Mouse (Mus musculus): Measurements from ENCODE around the gene 1810049J17Rik.

The 1810049J17Rik gene

DNA sequence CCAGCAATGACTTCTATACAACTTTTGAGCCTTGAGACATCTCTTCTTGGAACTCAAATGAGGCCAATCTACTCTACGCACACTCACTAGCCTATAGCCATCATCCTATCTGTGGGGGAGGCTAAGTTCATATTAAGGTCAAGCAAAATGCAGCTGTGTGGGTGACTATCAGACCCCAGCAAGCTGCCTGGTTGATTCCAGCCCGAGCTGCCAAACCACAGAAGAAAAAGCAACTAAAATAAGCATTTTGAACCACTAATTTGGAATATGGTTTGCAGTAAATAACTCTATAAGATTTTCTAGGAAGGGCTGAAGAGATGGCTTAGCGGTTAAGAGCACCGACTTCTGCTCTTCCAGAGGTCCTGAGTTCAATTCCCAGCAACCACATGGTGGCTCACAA lies 11.0 kb downstream of the 1810049J17Rik start:
- CTCF ChIA-PET, result no interaction called here

DNA sequence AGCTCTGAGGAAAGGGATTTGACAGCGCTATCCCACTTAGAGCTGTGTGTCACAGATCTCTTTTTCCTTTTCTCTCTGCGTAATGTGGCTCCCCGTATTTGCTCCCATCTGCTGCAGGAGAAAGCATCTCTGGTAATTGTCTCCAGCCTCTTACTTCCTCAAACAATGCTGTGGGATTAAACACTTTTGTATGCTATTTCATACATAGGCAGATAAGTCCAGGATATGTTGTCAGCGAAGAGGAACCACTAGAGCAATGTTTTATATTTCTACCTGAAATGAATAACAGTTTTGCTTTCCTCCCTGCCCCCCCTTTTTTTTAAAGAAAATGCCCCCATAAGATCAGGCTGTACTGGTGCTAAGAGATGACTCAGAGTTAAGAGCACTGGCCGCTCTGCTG lies 13.2 kb downstream of the 1810049J17Rik start:
- CTCF ChIA-PET, result no interaction called here

DNA sequence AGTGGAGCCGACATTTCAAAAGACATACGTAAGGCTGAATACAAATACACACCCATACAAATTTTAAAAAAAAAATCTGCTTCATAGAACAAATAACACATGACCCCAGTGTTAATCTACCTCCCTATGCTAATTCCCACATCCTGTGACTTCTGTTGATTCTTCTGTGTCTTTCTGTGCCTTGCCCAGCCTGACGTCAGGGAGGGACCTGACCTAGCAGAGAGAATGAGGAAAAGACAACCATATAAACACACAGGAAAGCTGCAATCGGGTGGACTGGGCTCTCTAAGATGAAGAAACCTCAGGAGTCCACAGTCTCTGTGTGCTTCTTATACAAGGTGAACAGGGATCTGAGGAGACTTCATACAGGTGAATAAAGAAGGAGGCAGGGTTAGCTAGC lies 14.6 kb downstream of the 1810049J17Rik start:
- CTCF ChIA-PET, result no interaction called here

DNA sequence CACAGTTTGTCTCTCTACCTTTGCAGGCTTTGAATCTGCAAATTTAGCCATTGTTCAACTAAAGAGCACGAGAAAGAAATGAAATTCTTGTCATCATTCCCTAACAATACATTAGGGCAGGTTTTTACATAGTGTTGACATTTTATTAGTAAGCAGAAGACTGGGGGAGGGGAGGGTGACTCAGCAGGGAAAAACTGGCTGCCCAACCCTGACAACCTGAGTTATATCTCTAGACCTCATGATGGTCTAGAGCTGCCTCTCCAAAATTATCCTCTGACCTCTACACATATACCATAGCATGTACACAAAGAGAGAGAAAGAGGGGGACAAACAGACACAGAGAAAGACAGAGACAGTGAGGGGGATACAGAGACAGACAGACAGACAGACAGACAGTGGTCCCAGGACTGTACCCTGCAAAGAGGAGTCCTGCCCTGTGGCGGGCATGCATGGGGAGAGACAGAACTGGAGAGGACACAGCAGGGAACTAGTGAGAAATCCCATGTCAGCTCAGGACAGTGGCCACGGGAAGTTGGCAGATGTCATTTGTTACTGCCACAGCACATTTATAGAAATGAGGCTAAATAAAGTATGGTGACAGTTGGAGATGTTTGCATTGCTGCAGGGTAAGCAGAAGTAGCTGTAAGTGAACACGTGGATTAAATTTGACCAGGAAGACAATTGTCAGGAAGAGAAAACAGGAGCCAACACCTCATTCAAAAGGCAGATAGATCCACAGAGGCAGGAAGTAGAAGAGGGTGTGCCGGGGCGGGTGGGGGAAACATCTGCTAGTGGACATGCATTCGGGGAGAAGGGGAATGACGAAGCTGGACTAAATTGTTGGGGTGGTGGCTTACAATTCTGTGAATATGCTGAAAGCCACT lies 15.3 kb downstream of the 1810049J17Rik start:
- CTCF ChIA-PET, result no interaction called here

DNA sequence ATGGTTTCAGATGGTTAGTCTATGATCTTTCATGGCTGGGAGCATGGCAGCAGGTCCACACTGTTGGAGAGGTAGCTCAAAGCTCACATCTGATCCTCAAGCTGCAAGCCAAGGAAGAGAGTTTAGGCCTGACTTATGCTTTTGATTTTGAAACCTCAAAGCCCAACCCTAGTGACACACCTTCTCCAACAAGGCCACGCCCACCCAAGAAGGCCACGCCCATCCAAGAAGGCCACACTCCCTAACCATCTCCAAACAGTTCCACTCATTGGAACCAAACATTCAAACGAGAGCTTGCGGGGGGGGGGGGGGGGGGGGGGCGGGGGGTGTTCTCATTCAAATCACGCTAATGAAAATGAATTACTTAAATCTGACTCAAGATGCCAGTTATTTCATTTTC lies 19.9 kb downstream of the 1810049J17Rik start:
- CTCF ChIA-PET, result no interaction called here

DNA sequence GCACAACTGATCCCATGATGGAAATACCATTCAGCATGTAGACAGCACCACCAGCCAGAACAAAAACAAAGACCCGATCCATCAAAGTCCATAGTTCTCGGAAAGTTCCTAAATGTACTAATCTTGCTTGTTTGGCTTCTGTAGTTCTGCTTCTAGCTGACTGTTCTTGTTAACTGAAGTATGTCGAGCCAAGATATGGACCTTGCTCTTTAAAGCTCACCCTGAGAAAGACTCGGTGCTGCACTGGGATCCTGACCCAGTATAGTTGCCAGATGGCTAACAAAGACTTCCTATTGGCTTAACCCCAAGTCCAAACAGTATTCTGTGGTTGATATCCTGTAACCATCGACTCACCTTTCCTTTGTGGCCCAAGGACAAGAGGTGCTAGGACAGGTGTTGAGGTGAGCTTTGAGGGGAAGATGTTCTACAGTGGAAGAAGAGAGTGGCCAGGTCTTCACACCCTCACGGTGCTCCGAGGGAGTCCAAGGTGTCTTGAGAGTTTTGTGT lies 23.4 kb downstream of the 1810049J17Rik start:
- CTCF ChIA-PET, result no interaction called here

DNA sequence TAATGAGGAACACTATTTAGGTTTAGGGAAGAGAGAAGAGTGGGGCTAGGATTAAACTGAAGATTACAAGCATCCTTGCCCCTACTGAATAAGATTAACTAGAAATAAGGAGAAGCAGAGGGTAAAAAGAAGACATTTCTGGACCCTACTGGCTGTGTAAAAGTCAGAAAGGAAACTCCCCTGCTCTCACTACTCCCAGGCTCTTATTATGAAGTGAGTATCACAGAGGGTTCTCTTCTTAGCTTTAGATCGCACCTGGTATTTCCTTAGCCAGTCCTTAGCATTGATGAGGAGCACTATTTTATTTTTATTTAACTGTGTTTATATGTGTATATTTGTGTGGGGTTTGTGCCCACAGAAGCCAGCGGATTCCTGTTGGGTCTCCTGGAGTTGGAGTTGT lies 25.5 kb downstream of the 1810049J17Rik start:
- CTCF ChIA-PET, result no interaction called here

DNA sequence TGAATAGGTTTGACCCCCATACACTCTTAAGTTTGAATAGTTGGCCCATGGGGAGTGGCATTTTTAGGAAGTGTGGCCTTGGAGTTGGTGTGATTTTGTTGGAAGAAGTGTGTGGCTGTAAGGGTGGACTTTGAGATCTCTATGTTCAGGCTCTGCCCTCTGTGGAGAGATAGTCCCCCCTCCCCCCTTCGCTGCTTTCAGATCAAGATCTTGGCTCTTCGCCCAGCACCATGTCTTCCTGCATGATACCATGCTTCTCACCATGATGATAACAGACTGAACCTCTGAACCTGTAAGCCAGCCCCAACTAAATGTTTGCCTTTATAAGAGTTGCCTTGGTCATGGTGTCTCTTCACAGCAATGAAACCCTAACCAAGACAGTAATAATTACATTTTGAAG lies 29.9 kb downstream of the 1810049J17Rik start:
- CTCF ChIA-PET, result no interaction called here

DNA sequence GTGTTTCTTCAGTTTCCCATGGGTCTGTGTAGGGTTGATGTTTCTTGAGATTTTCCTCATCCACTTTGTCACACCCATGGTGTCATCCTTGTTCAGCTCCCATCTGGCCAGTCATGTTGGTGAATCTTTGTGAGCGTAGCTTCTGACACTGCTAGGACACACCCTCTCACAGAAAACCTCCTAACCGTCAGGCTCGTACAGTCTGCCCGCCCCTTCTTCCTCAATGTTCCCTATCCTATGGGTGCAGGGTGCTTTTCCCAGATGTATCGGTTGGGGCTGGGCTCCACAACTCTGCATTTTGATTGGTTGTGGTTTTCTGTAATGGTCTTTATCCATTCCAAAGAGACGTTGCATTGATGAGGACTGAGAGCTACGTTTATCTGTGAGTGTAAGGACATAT lies 31.4 kb downstream of the 1810049J17Rik start:
- CTCF ChIA-PET, result no interaction called here

DNA sequence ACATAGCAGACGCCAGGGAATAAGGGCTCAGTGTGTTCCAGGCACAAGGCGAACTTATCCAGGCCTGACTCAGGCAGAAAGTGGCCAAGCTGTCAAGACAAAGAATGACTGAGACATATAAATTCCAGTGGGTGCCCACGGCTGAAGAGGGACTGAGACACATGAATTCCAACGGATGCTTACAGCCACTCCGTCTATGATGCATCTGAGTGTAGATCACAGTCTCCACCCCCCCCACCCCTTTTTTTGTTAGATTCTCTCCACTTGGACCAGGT lies 36.2 kb downstream of the 1810049J17Rik start:
- CTCF ChIA-PET, result no interaction called here

DNA sequence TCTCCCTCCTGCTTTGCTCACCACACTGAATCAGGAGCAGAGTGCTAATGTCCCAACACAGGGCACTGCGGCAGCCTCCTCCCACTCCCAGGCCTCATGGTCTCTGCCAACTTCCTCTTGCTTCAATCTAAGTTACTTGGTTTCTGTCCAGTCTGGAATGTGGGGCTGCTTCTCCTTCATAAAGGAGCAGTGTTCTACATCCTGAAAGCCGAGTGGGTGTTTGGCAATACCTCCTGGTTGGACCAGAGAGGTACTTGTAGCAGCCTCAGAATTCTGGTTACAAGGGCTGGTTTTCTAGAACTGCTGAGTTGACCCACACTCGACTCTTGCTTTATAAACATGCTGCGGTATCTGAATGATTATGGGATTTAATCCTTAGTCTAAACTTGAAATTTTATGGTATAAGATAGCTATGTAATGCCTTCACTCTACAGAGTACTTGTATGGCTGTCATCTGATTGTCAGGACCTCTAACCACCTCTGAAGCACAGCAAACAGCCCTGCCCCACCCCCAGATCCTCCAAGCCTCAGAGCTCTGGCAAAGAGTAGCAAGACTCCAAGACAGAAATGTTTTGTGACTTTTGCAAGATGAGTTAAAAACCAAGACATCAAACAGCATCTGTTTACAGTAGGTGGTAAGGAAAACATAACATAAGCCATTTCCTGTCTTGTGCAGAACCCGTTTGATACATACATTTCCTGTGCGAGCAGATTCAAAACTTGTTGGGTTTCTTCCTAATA lies 36.7 kb downstream of the 1810049J17Rik start:
- CTCF ChIA-PET, result no interaction called here

DNA sequence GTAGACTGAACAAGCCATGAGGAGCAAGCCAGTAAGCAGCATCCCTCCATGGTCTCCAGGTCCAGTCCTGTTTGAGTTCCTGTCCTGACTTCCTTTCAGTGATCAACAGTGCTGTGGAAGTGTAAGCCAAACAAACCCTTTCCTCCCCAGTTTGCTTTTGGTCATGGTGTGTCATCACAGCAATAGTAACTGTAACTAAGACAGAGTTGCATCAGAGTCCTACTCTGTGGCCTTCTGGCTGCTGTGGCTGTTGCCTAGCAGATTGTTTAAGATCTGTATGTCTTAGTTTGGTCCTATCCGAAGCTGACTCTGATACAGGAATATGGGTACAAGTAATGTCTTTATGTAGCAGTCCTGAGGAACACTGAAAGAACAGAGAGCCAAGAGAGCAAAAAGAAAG lies 41.9 kb downstream of the 1810049J17Rik start:
- CTCF ChIA-PET, result no interaction called here

DNA sequence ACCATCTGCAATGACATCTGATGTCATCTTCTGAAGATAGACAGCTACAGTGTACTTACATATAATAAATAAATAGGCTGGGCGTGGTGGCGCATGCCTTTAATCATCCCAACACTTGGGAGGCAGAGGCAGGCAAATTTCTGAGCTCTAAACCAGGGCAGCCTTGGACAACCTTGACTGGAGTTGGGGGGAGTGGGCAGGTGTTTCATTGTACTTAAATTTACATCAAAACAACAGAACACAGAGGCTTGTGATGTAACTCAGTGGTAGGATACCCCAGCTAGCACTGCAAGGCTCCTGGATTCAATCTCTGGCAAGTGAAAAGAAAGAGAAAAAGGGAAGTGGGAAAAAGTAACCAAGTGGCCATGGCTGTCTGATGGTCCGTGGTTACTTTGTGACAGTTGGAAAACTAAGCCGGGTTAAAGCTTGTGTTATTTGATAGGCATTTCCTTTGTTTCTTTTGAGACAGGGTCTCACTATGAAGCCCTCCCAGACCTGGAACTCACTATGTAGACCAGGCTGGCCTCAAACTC lies 46.5 kb downstream of the 1810049J17Rik start:
- CTCF ChIA-PET, result no interaction called here

DNA sequence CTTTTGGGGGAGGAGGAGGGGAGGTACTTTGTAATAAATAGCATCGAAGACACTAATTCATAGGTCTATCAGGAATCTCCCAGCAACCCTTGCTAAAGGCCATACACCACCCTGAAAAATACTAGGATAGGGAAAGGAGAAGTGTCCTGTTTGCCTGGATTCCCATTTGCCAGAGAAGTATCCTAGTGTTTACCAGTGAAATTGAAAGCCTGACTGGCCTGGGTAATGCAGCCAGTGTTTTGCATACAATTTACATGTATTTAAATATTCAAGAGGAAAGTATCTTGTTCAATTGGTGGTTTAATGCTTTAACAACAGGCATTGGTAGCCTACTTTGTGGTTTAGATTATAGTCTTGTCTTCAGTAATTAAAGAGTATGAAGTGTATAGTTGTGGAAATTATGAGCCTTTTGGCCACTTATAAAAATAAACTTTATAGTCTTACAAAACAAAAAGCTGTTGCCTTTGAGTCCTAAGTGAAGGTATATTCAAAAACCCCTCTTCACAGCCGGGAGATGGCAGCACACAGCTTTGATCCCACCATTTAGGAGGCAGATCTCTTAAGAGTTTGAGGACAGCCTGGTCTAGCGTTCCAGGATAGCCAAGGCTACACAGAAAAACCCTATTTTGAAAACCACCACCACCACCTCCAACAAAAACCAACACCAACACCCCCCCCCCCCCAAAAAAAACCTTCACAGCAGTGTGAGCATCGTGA lies 47.5 kb downstream of the 1810049J17Rik start:
- CTCF ChIA-PET, result interaction anchor here (0.8 kb wide), 1 partner anchor 105 kb away, joined by 3 read pairs; no protein-coding TSS in a partner anchor

DNA sequence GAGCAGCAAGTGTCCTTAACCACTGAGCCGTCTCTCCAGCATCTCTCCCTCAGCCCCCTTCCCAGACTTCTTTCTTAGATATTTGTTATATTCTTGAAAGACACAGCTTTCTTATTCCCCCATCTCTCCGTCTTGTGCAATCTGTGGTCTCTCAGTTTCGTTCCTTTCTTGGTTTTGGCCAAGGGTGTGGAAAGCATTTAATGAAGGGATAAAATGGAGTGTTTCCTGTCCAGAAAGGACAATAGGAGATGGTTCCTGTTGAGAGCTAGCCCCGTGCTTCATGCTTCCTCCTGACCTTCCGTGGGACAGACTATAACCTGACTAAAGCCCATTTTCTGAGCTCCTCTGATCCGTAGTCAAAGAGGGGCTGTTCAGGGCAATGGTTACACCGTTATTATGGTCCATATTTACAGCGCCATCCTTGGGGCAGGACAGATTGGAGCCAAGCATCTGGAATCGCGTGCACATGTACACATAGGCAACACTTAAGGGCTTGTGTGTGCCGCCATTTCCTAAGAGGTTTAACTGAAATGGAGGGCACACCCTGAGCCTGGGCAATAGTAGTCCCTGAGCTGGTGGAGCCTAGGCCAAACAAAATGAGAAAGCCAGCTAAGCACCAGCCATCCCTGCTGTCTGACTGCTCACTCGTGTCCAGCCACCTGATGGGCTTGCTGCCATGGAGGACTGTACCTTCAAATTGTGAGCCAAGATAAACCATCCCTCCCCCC lies 48.2 kb downstream of the 1810049J17Rik start:
- CTCF ChIA-PET, result no interaction called here

Measured in spleen, embryonic (tissue).